19 mouse cellular contexts compared by ENCODE assay signal in genomic region chr11:90231631-90232030, GRCm38 (mm10). TPM values are rescaled to one million over a fixed set of nuclear protein-coding genes. Genes with fewer than 3 reads are reported as not detected.
DNase-seq lines count a peak whose midpoint lies in the region; ATAC-seq and TF ChIP-seq lines count a peak whose summit lies in the region.
"Had no signal": no experiment of that assay in that cellular context is flagged by ENCODE, and none has a peak within 500 bp of the region (broad histone marks: within the 10 kb centered on the region; RNA-seq: fewer than 3 reads in every experiment).

No protein-coding gene starts in this region.

- peak overlapping the region; percentile 76 for H3K27ac ChIP-seq in kidney, embryonic 16.5 days (ENCODE audit: low read length)
- peak overlapping the region; percentile 65 for H3K27ac ChIP-seq in lung, embryonic 16.5 days (ENCODE audit: low read length)
- H3K27ac ChIP-seq in small intestine, adult 2 months (ENCODE audit: insufficient read depth, low read depth, low read length) = peak overlapping the region; percentile 42
- H3K27ac ChIP-seq: hindbrain, postnatal 0 days; limb, embryonic 13.5 days; macrophage; midbrain, embryonic 13.5 days had no signal

- H3K4me3 ChIP-seq in kidney, embryonic 16.5 days (ENCODE audit: low read length) = no peak overlapping the region
- no peak overlapping the region for H3K4me3 ChIP-seq in lung, embryonic 16.5 days (ENCODE audit: low read length)
- H3K4me3 ChIP-seq in lung, adult 2 months (replicated peaks; ENCODE audit: extremely low read depth, low read depth, low read length) = no peak overlapping the region
- no peak overlapping the region for H3K4me3 ChIP-seq in small intestine, adult 2 months (ENCODE audit: low read depth, low read length)
- H3K4me3 ChIP-seq: heart, embryonic 15.5 days; limb, embryonic 13.5 days; midbrain, embryonic 13.5 days had no signal

- DNase-seq in kidney, adult 18-20 months = no peak
- DNase-seq in lung, adult 2 months = no peak
- DNase-seq in adrenal gland, adult (ENCODE audit: inconsistent age in 2 of 2, low spot score in 1 of 2) = no peak
- DNase-seq: cerebellum, adult 11 months; cerebellum, postnatal 25 days; gastrocnemius, postnatal 36 days; layer of hippocampus, adult 9-11 months; right cerebral cortex, adult 18-20 months; thymus, postnatal 36 days had no signal

- no peaks in the 10 kb centered on the region for H3K36me3 ChIP-seq in kidney, embryonic 16.5 days (ENCODE audit: insufficient read depth, low read length)
- no peaks in the 10 kb centered on the region for H3K36me3 ChIP-seq in lung, embryonic 16.5 days (ENCODE audit: control insufficient read depth, insufficient read depth, low read length)
- H3K36me3 ChIP-seq in small intestine, adult 2 months (ENCODE audit: control insufficient read depth, insufficient read depth, low read length) = no peaks in the 10 kb centered on the region
- H3K36me3 ChIP-seq: heart, embryonic 15.5 days; limb, embryonic 13.5 days; midbrain, embryonic 13.5 days had no signal

- WGBS in kidney, embryonic 16.5 days = 38% methylated on average over 2 of the region's 2 CpGs
- WGBS in lung, embryonic 16.5 days = 16% methylated on average over 2 of the region's 2 CpGs
- 13% methylated on average over 2 of the region's 2 CpGs for WGBS in lung, adult 2 months
- 4% methylated on average over 2 of the region's 2 CpGs for WGBS in small intestine, adult 2 months

- H3K27me3 ChIP-seq in kidney, embryonic 16.5 days (ENCODE audit: insufficient read depth, low read length) = no peaks in the 10 kb centered on the region
- H3K27me3 ChIP-seq in lung, embryonic 16.5 days (ENCODE audit: control insufficient read depth, insufficient read depth, low read depth, low read length) = no peaks in the 10 kb centered on the region
- no peaks in the 10 kb centered on the region for H3K27me3 ChIP-seq in small intestine, adult 2 months (ENCODE audit: control insufficient read depth, insufficient read depth, low read length)
- H3K27me3 ChIP-seq: heart, embryonic 15.5 days; limb, embryonic 13.5 days; midbrain, embryonic 13.5 days; Patski had no signal

- no peak for TF ChIP-seq CTCF in lung, adult 2 months (IDR thresholded peaks at IDR 0.05; ENCODE audit: insufficient read depth, low read length)
- TF ChIP-seq CTCF in small intestine, adult 2 months (IDR thresholded peaks at IDR 0.05; ENCODE audit: extremely low read depth, insufficient read length, insufficient replicate concordance, low read depth, low read length) = no peak

- H3K4me1 ChIP-seq in kidney, embryonic 16.5 days (ENCODE audit: insufficient read depth, low read length) = peaks cover 14% of the 10 kb centered on the region
- H3K4me1 ChIP-seq in lung, embryonic 16.5 days (replicated peaks; ENCODE audit: control insufficient read depth, insufficient read depth, low read length) = peaks cover 19% of the 10 kb centered on the region
- peaks cover 16% of the 10 kb centered on the region for H3K4me1 ChIP-seq in lung, adult 2 months (ENCODE audit: control insufficient read depth, insufficient read depth, low read length)
- peaks cover 3% of the 10 kb centered on the region; the same call in 1 of the 2 replicates for H3K4me1 ChIP-seq in small intestine, adult 2 months (ENCODE audit: control insufficient read depth, insufficient read depth, insufficient read length, low read length)

- TF ChIP-seq POLR2A in lung, adult 2 months (IDR thresholded peaks at IDR 0.05; ENCODE audit: borderline replicate concordance, extremely low read depth, low read depth, low read length) = no peak
- TF ChIP-seq POLR2A in small intestine, adult 2 months (IDR thresholded peaks at IDR 0.05; ENCODE audit: low read depth, low read length) = no peak

- no peak for ATAC-seq in kidney, embryonic 16.5 days (ENCODE audit: low FRiP score, low TSS enrichment)
- peak; percentile 37; the same call in 1 of the 2 replicates for ATAC-seq in lung, embryonic 16.5 days (ENCODE audit: low read depth)
- peak; percentile 16; the same call in 1 of the 2 replicates for ATAC-seq in granulocyte monocyte progenitor cell, adult 5-6 weeks (replicated peaks; ENCODE audit: poor library complexity, severe bottlenecking)
- ATAC-seq: hindbrain, postnatal 0 days; midbrain, embryonic 13.5 days; Patski had no signal

- H3K9ac ChIP-seq in kidney, embryonic 16.5 days (replicated peaks; ENCODE audit: low read length) = no peak overlapping the region
- H3K9ac ChIP-seq in lung, embryonic 16.5 days (ENCODE audit: low read length) = no peak overlapping the region
- H3K9ac ChIP-seq: heart, embryonic 15.5 days; limb, embryonic 13.5 days; midbrain, embryonic 13.5 days had no signal

- H3K4me2 ChIP-seq in kidney, embryonic 16.5 days (replicated peaks; ENCODE audit: low read depth, low read length) = no peak overlapping the region
- H3K4me2 ChIP-seq in lung, embryonic 16.5 days (ENCODE audit: low read depth, low read length) = no peak overlapping the region
- H3K4me2 ChIP-seq: heart, embryonic 15.5 days; limb, embryonic 13.5 days; midbrain, embryonic 13.5 days had no signal

- H3K9me3 ChIP-seq in kidney, embryonic 16.5 days (ENCODE audit: low read length) = no peaks in the 10 kb centered on the region
- H3K9me3 ChIP-seq in lung, embryonic 16.5 days (ENCODE audit: control insufficient read depth, low read length) = no peaks in the 10 kb centered on the region
- H3K9me3 ChIP-seq: heart, embryonic 15.5 days; limb, embryonic 13.5 days; midbrain, embryonic 13.5 days had no signal

RNA-seq across cellular contexts. Expression of gene Mmd, which starts 17.6 kb away (rescaled TPM):
- 36.1 and 37.3 TPM in 2 replicates for polyA plus RNA-seq in kidney, embryonic 16.5 days (2015; fragmentation: Nextera tagmentation; extraction: Ambion mirVana)
- 40.5 and 46.2 TPM in 2 replicates for polyA plus RNA-seq in lung, embryonic 16.5 days (2015; fragmentation: Nextera tagmentation; extraction: Ambion mirVana)
- polyA plus RNA-seq in lung, adult 2 months (2012; rRNA removed) = 29.4 and 37.9 TPM in 2 replicates
- 14.0 and 17.9 TPM in 2 replicates for total RNA-seq in granulocyte monocyte progenitor cell, adult 5-6 weeks (2014; fragmentation: Nextera tagmentation)
- total RNA-seq in granulocyte monocyte progenitor cell, adult 5-6 weeks (2017) = 10.6 and 21.5 TPM in 2 replicates
- 10.3 and 21.2 TPM in 2 replicates for polyA plus RNA-seq in small intestine, adult 2 months (2012; rRNA removed)

RNA-seq across cellular contexts. Expression of gene Gm45716, which starts 44.1 kb away (rescaled TPM):
- 5.8 and 6.7 TPM in 2 replicates for polyA plus RNA-seq in kidney, embryonic 16.5 days (2015; fragmentation: Nextera tagmentation; extraction: Ambion mirVana)
- 6.8 and 8.2 TPM in 2 replicates for polyA plus RNA-seq in lung, embryonic 16.5 days (2015; fragmentation: Nextera tagmentation; extraction: Ambion mirVana)
- polyA plus RNA-seq in lung, adult 2 months (2012; rRNA removed) = 1.3 and 1.5 TPM in 2 replicates
- 6.9 and 8.3 TPM in 2 replicates for total RNA-seq in granulocyte monocyte progenitor cell, adult 5-6 weeks (2014; fragmentation: Nextera tagmentation)
- total RNA-seq in granulocyte monocyte progenitor cell, adult 5-6 weeks (2017) = 9.1 and 10.1 TPM in 2 replicates
- polyA plus RNA-seq in small intestine, adult 2 months (2012; rRNA removed) = 1.7 and 3.0 TPM in 2 replicates
